15 mouse cellular contexts compared by ENCODE assay signal in genomic region chr5:124216403-124216802, GRCm38 (mm10).
"Had no signal": no experiment of that assay in that cellular context is flagged by ENCODE, and none has a peak within 500 bp of the region (broad histone marks: within the 10 kb centered on the region; RNA-seq: fewer than 3 reads in every experiment).

No protein-coding gene starts in this region.

- H3K36me3 ChIP-seq: neural tube, embryonic 12.5 days had no signal

- H3K4me2 ChIP-seq: liver, embryonic 13.5 days; midbrain, embryonic 11.5 days; neural tube, embryonic 12.5 days; neural tube, embryonic 15.5 days had no signal

- H3K27ac ChIP-seq: liver, embryonic 13.5 days; neural tube, embryonic 12.5 days; neural tube, embryonic 15.5 days; stomach, postnatal 0 days had no signal

- H3K27me3 ChIP-seq: liver, embryonic 13.5 days; neural tube, embryonic 12.5 days; neural tube, embryonic 15.5 days had no signal

- H3K9ac ChIP-seq: liver, embryonic 13.5 days; neural tube, embryonic 12.5 days; neural tube, embryonic 15.5 days had no signal

- DNase-seq: kidney, adult 8-10 months; kidney, postnatal 14 days; liver, embryonic 13.5 days; lung, adult 2 months; lung, postnatal 14 days; lung, postnatal 4 days; midbrain, embryonic 14.5 days; right cerebral cortex, adult 18-20 months; right cerebral cortex, postnatal 14 days; right cerebral cortex, postnatal 4 days; thymus, postnatal 25 days had no signal

- H3K9me3 ChIP-seq: liver, embryonic 13.5 days; neural tube, embryonic 12.5 days; neural tube, embryonic 15.5 days had no signal

- H3K4me3 ChIP-seq: liver, embryonic 13.5 days; neural tube, embryonic 12.5 days; neural tube, embryonic 15.5 days had no signal
